Mouse (Mus musculus) stomach, postnatal 0 days (tissue): Measurements from ENCODE around the gene Prkd2. TPM values are rescaled to one million over a fixed set of nuclear protein-coding genes. Genes with fewer than 3 reads are reported as not detected.

ENCODE experiments used
- ATAC-seq: fragments of 200-750 bp; cut with Nextera tagmentation; 2 replicates; pipeline ENCODE4 v1.8.0; 2017; ENCODE audit not compliant: low FRiP score, low TSS enrichment
- DNase-seq: peaks from one replicate; pipeline ENCODE4 v3.0.0-alpha.2; 2016; ENCODE audit warnings: low spot score
- H3K27ac ChIP-seq: fragments of 300-500 bp; sonication (generic); replicated peaks from 2 replicates; pipeline ENCODE4 v1.5.1; 2014; ENCODE audit warnings: mild to moderate bottlenecking, control low read depth
- H3K27me3 ChIP-seq: fragments of 300-500 bp; sonication (generic); 2 replicates; pipeline ENCODE4 v1.6.1; 2014; ENCODE audit warnings: low read length; ENCODE audit not compliant: control insufficient read depth, insufficient read depth
- H3K36me3 ChIP-seq: fragments of 300-500 bp; sonication (generic); 2 replicates; pipeline ENCODE4 v1.6.1; 2014; ENCODE audit warnings: low read length, mixed read lengths; ENCODE audit not compliant: control insufficient read depth, insufficient read depth
- H3K4me1 ChIP-seq: fragments of 300-500 bp; sonication (generic); replicated peaks from 2 replicates; pipeline ENCODE4 v1.6.1; 2014; ENCODE audit warnings: antibody characterized with exemption; ENCODE audit not compliant: control insufficient read depth, insufficient read depth
- H3K4me2 ChIP-seq: fragments of 300-500 bp; sonication (generic); replicated peaks from 2 replicates; pipeline ENCODE4 v1.6.1; 2014; ENCODE audit warnings: low read depth, mild to moderate bottlenecking, control low read depth, moderate library complexity
- H3K4me3 ChIP-seq: fragments of 300-500 bp; sonication (generic); 2 replicates; pipeline ENCODE4 v1.5.1; 2014; ENCODE audit warnings: low read depth, low read length, control low read depth
- H3K9ac ChIP-seq: fragments of 300-500 bp; sonication (generic); 2 replicates; pipeline ENCODE4 v1.6.1; 2014; ENCODE audit warnings: mild to moderate bottlenecking, low read length, control low read depth, mixed read lengths
- H3K9me3 ChIP-seq: fragments of 300-500 bp; sonication (generic); 2 replicates; pipeline ENCODE4 v1.6.1; 2016; ENCODE audit warnings: low read length; ENCODE audit not compliant: control insufficient read depth
- CTCF ChIP-seq: IDR thresholded peaks from 2 replicates; pipeline ENCODE4 v1.5.1; 2016; ENCODE audit warnings: antibody characterized with exemption, low read depth, mild to moderate bottlenecking, moderate library complexity
- EP300 ChIP-seq: optimal IDR thresholded peaks from 2 replicates; pipeline ENCODE3; 2016; ENCODE audit warnings: antibody characterized with exemption
- WGBS: fragments of 180-500 bp; shearing (Covaris S2); extraction: QIAGEN DNeasy Blood & Tissue Kit; methylation state at CpG from one replicate; pipeline ENCODE4 v1.1.7; 2014; 5-methylcytosine and 5-hydroxymethylcytosine counted together
- polyA plus RNA-seq: library from polyadenylated mRNA; unstranded; fragments of >200 nt; fragmentation: Nextera tagmentation; extraction: Ambion mirVana; gene quantifications from 2 replicates; pipeline ENCODE4 v1.2.1, GENCODE M21; 2015

Gene Prkd2
- polyA plus RNA-seq, 1 experiment from 2014 or later: 7.5 TPM

DNA sequence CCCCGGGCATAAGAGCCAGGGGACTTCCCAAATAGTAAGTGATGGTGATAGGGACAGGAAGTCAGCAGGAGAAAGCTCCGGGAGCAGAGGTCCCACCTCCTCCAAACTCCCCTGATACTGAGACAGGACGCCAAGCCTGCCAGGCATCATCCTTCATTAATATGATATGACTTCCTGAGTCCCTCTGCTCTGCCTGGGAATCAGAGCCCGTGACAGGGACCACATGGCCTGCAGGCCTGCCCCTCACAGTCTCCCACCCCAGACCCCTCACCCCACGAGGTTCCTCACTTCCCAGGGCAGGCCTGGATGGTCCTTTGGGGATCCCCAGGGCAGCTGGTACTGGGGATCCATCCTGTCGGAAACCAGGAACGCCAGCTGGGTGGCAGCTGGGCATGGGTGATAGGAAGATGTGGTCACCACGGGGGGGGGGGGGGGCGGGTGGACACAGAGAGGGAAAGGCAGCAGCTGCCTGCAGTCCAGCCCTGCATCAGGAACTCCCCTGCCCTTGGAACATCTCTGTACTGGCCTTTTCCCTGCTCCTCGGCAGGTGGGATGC, 61.5 kb downstream of the Prkd2 start:
- Histone ChIP-seq H3K4me3 (no peak overlapping the region), H3K27me3 (no peaks in the 10 kb centered on the region), H3K4me1 (0 out of 2 replicates have a peak, but pooled peaks cover 4% of the 10 kb centered on the region), H3K27ac (no peak overlapping the region), H3K4me2 (no peak overlapping the region), H3K9ac (no peak overlapping the region), H3K36me3 (no peaks in the 10 kb centered on the region), H3K9me3 (no peaks in the 10 kb centered on the region)
- no peak for DNase-seq
- WGBS: 50% methylated on average over 7 of the region's 10 CpGs
- TF ChIP-seq EP300: no peak
- no peak for TF ChIP-seq CTCF
- ATAC-seq: no peak

DNA sequence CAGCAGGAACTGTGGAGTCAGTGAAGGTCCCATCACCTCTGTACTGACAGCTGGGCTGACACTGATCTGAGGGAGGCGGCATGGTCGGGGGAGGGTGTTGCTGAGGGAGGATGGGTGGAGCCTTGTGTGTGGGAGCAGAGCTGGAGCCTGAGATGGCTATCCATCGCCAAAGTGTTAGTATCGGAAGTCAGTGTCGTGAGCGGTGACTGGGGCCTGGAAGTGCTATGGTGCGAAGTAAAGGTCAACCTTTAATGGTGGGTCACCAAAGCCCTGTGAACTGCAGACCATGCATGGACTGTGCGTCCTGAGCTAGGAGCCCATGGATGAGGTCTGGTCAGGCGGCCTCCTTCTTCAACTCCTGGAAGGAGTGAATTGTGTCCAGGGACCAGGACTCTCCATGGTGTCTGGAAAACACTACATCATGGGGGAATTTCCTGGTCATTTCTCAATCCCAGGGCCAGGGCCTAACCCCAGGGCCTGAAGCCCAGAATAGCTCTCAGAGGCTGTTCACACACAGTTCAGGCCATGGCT, 62.9 kb downstream of the Prkd2 start:
- no peak overlapping the region for H3K4me2 ChIP-seq
- H3K4me1 ChIP-seq: 0 out of 2 replicates have a peak, but pooled peaks cover 4% of the 10 kb centered on the region
- ATAC-seq (peak; percentile 31; the same call in 1 of the 2 replicates), DNase-seq (no peak)
- H3K9ac ChIP-seq: no peak overlapping the region
- TF ChIP-seq EP300 (no peak), CTCF (no peak)
- H3K27me3 ChIP-seq: no peaks in the 10 kb centered on the region
- WGBS: 51% methylated on average over 9 of the region's 9 CpGs
- no peaks in the 10 kb centered on the region for H3K9me3 ChIP-seq
- H3K36me3 ChIP-seq: no peaks in the 10 kb centered on the region
- H3K4me3 ChIP-seq: no peak overlapping the region
- peak overlapping the region; percentile 41 for H3K27ac ChIP-seq

DNA sequence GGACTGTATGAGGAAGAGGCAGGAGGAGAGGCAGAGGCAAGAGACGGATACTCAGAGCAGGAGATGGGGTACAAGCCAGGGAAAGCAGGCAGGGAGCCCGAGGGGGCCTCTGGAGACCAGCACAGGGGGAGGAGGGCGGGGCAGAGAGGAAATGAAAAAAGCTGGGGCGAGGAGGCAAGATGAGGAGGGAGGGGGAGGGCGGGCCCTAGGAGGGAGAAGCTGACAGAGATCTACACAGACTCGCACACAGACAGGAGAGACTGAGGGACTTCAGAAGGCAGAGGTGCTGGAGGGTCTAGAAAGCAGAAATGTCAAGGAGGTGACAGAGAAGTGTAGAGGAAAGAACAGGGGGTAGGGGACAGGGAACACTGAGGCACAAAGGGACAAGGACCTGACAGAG, 63.6 kb downstream of the Prkd2 start, which contains the start of gene Ptgir:
TSS of gene Ptgir (plus strand) at position 210 of the 400 bp plus-strand sequence.
- H3K4me2 ChIP-seq: no peak within 1 kb of the TSS
- H3K27ac ChIP-seq: peak within 1 kb of the TSS; percentile 41
- no peaks in the 10 kb centered on the region for H3K27me3 ChIP-seq
- TF ChIP-seq EP300 (no peak), CTCF (no peak)
- DNase-seq: no peak
- WGBS: 24% methylated on average over 4 of the region's 6 CpGs
- no peak within 1 kb of the TSS for H3K4me3 ChIP-seq
- 0 out of 2 replicates have a peak, but pooled peaks cover 4% of the 10 kb centered on the region for H3K4me1 ChIP-seq
- H3K9me3 ChIP-seq: no peaks in the 10 kb centered on the region
- peak within 1 kb of the TSS; percentile 18; the same call in 1 of the 2 replicates for H3K9ac ChIP-seq
- no peaks in the 10 kb centered on the region for H3K36me3 ChIP-seq
- ATAC-seq: no peak; the same call in 1 of the 2 replicates

DNA sequence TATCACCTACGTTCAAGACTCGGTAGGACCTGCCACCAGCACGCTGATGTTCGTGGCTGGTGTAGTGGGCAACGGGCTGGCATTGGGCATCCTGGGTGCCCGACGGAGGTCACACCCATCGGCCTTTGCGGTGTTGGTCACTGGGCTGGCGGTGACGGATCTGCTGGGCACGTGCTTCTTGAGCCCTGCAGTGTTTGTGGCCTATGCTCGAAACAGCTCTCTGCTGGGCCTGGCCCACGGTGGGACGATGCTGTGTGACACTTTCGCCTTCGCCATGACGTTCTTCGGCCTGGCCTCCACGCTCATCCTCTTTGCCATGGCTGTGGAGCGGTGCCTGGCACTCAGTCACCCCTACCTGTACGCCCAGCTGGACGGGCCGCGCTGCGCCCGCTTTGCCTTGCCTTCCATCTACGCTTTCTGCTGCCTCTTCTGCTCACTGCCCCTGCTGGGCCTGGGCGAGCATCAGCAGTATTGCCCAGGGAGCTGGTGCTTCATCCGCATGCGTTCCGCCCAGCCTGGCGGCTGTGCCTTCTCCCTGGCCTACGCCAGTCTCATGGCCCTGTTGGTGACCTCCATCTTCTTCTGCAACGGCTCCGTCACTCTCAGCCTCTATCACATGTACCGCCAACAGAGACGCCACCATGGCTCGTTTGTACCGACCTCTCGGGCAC, 64.3 kb downstream of the Prkd2 start:
- 0 out of 2 replicates have a peak overlapping the region, but pooled peaks have one; percentile 18 for H3K9ac ChIP-seq
- no peak overlapping the region for H3K4me3 ChIP-seq
- DNase-seq (no peak), ATAC-seq (no peak)
- H3K36me3 ChIP-seq: no peaks in the 10 kb centered on the region
- 0 out of 2 replicates have a peak, but pooled peaks cover 4% of the 10 kb centered on the region for H3K4me1 ChIP-seq
- no peak overlapping the region for H3K27ac ChIP-seq
- no peak for TF ChIP-seq CTCF
- TF ChIP-seq EP300: no peak
- no peak overlapping the region; the same call in 1 of the 2 replicates for H3K4me2 ChIP-seq
- no peaks in the 10 kb centered on the region for H3K9me3 ChIP-seq
- no peaks in the 10 kb centered on the region for H3K27me3 ChIP-seq
- 93% methylated on average over 41 of the region's 41 CpGs for WGBS

DNA sequence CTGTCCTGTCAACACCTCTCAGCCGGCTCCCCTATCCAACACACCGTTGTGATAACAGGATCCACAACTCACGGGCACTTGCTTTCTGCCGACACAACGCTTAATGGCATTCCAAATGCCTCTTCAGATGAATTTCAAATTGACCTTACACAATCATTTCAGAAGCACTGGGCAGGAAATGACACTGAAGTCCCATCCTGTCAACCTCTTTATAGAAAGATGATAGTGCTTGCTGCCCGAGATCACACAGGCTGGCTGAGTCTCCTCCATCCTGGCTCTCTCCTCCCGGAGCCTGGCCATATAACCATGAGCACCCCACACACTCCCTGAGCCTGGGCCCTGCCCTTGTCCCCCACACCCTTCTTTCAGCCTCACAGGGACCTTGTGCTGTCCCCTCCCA, 65.1 kb downstream of the Prkd2 start:
- H3K4me3 ChIP-seq: no peak overlapping the region
- H3K36me3 ChIP-seq: no peaks in the 10 kb centered on the region
- DNase-seq (no peak), ATAC-seq (no peak)
- H3K4me1 ChIP-seq: 0 out of 2 replicates have a peak, but pooled peaks cover 4% of the 10 kb centered on the region
- 63% methylated on average over 7 of the region's 7 CpGs for WGBS
- no peaks in the 10 kb centered on the region for H3K27me3 ChIP-seq
- H3K4me2 ChIP-seq: peak overlapping the region; percentile 17; the same call in 1 of the 2 replicates
- H3K9ac ChIP-seq: 0 out of 2 replicates have a peak overlapping the region, but pooled peaks have one; percentile 28
- H3K9me3 ChIP-seq: no peaks in the 10 kb centered on the region
- H3K27ac ChIP-seq: no peak overlapping the region
- TF ChIP-seq EP300: no peak
- TF ChIP-seq CTCF: no peak
